Mouse (Mus musculus) erythroblast, adult 5-6 weeks (primary cell): ENCODE results near the gene Gdf15. TPM values are rescaled to one million over a fixed set of nuclear protein-coding genes. Genes with fewer than 3 reads are reported as not detected.

Experiments used
- ATAC-seq: replicated peaks from 2 replicates; pipeline ENCODE4 v1.8.0; 2016; ENCODE audit warnings: moderate number of reproducible peaks, mild to moderate bottlenecking, moderate TSS enrichment, inconsistent platforms; ENCODE audit not compliant: poor library complexity, low FRiP score, severe bottlenecking
- total RNA-seq, 2 experiments: library from RNA; stranded (forward) in 1 of 2; stranded (reverse) in 1 of 2; fragments of 150-400 nt in 1 of 2; fragments of 200-764, 138-1000 nt in 1 of 2; gene quantifications; 2 replicates each; pipeline versions ENCODE4 v1.2.3 to v1.2.4; 2015 to 2017; ENCODE audit warnings: low replicate concordance in 2 of 2

Gdf15 gene
- total RNA-seq, 2 experiments from 2014 or later, result 0.60 TPM; not detected in 1

GRCm38 (mm10) chr8:70658897-70659603, 26.8 kb upstream of the Gdf15 start:
- ATAC-seq, result peak; percentile 48

GRCm38 (mm10) chr8:70657739-70658138, 25.5 kb upstream of the Gdf15 start:
- ATAC-seq, result no peak

- no peak for ATAC-seq
Measured at GRCm38 (mm10) chr8:70657214-70657613, 25.0 kb upstream of the Gdf15 start.

- no peak for ATAC-seq
Measured at GRCm38 (mm10) chr8:70656193-70656790, 24.0 kb upstream of the Gdf15 start.

GRCm38 (mm10) chr8:70655469-70655868, 23.2 kb upstream of the Gdf15 start:
- ATAC-seq, result no peak

- no peak for ATAC-seq
Measured at GRCm38 (mm10) chr8:70654121-70654520, 21.9 kb upstream of the Gdf15 start.

- ATAC-seq, result no peak
Measured at GRCm38 (mm10) chr8:70653226-70653625, 21.0 kb upstream of the Gdf15 start.

- no peak for ATAC-seq
Measured at GRCm38 (mm10) chr8:70650351-70650750, 18.1 kb upstream of the Gdf15 start.

- peak; percentile 24; the same call in 1 of the 2 replicates for ATAC-seq
Measured at GRCm38 (mm10) chr8:70649324-70649723, 17.1 kb upstream of the Gdf15 start.

GRCm38 (mm10) chr8:70648921-70649320, 16.7 kb upstream of the Gdf15 start:
- no peak for ATAC-seq

GRCm38 (mm10) chr8:70648164-70648442, 15.8 kb upstream of the Gdf15 start:
- no peak for ATAC-seq

GRCm38 (mm10) chr8:70647343-70648163, 15.3 kb upstream of the Gdf15 start:
- no peak for ATAC-seq

- no peak for ATAC-seq
Measured at GRCm38 (mm10) chr8:70646775-70647174, 14.5 kb upstream of the Gdf15 start.

- ATAC-seq, result no peak
Measured at GRCm38 (mm10) chr8:70646369-70646768, 14.1 kb upstream of the Gdf15 start.

- no peak for ATAC-seq
Measured at GRCm38 (mm10) chr8:70645501-70646224, 13.4 kb upstream of the Gdf15 start.

- ATAC-seq, result peak; percentile 57; the same call in 1 of the 2 replicates
Measured at GRCm38 (mm10) chr8:70644065-70644464, 11.8 kb upstream of the Gdf15 start.

- no peak for ATAC-seq
Measured at GRCm38 (mm10) chr8:70643019-70643418, 10.8 kb upstream of the Gdf15 start.

- ATAC-seq, result no peak
Measured at GRCm38 (mm10) chr8:70638752-70639151, 6.5 kb upstream of the Gdf15 start.

GRCm38 (mm10) chr8:70636838-70637237, 4.6 kb upstream of the Gdf15 start:
- ATAC-seq, result no peak

- peak; percentile 54 for ATAC-seq
Measured at GRCm38 (mm10) chr8:70635527-70635926, 3.3 kb upstream of the Gdf15 start.
